Mouse (Mus musculus) forebrain, embryonic 13.5 days (tissue): ENCODE data around the gene Tsku. TPM values are rescaled to one million over a fixed set of nuclear protein-coding genes. Genes with fewer than 3 reads are reported as not detected.

ENCODE experiments used
- ATAC-seq: fragments of 200-750 bp; cut with Nextera tagmentation; 2 replicates; pipeline ENCODE4 v1.8.0; 2017
- H3K27ac ChIP-seq: fragments of 300-500 bp; sonication (generic); 2 replicates; pipeline ENCODE4 v1.5.1; 2015; ENCODE audit warnings: inconsistent platforms, mild to moderate bottlenecking, moderate library complexity
- H3K27me3 ChIP-seq: fragments of 300-500 bp; sonication (generic); 2 replicates; pipeline ENCODE4 v1.6.1; 2015; ENCODE audit warnings: mild to moderate bottlenecking, inconsistent platforms
- H3K36me3 ChIP-seq: fragments of 300-500 bp; sonication (generic); 2 replicates; pipeline ENCODE4 v1.6.1; 2015; ENCODE audit warnings: mild to moderate bottlenecking, inconsistent platforms; ENCODE audit not compliant: poor library complexity, severe bottlenecking
- H3K4me1 ChIP-seq: fragments of 300-500 bp; sonication (generic); 2 replicates; pipeline ENCODE4 v1.6.1; 2015; ENCODE audit warnings: inconsistent platforms
- H3K4me2 ChIP-seq: fragments of 300-500 bp; sonication (generic); 2 replicates; pipeline ENCODE4 v1.6.1; 2015; ENCODE audit warnings: inconsistent platforms, mild to moderate bottlenecking, moderate library complexity
- H3K4me3 ChIP-seq: fragments of 300-500 bp; sonication (generic); 2 replicates; pipeline ENCODE4 v1.5.1; 2015; ENCODE audit warnings: mild to moderate bottlenecking, inconsistent platforms
- H3K9ac ChIP-seq: fragments of 300-500 bp; sonication (generic); 2 replicates; pipeline ENCODE4 v1.6.1; 2015; ENCODE audit warnings: mild to moderate bottlenecking, inconsistent platforms
- H3K9me3 ChIP-seq: fragments of 300-500 bp; sonication (generic); replicated peaks from 2 replicates; pipeline ENCODE4 v1.6.1; 2016; ENCODE audit warnings: inconsistent platforms
- WGBS: fragments of 180-500 bp; shearing (Covaris S2); methylation state at CpG from one replicate; pipeline ENCODE4 v1.1.7; 2015; 5-methylcytosine and 5-hydroxymethylcytosine counted together
- polyA plus RNA-seq: library from polyadenylated mRNA; unstranded; fragments of >200 nt; fragmentation: Nextera tagmentation; extraction: Ambion mirVana; gene quantifications from 2 replicates; pipeline ENCODE4 v1.2.1, GENCODE M21; 2015

Gene Tsku
- polyA plus RNA-seq, result 6.4 and 7.6 TPM in 2 replicates

GRCm38 (mm10) chr7:98361063-98361652 lies at the start of gene Tsku:
Gene Tsku (minus strand): TSS chr7:98361328.
- WGBS, result under 1% methylated on average over 52 of the region's 52 CpGs
- Histone ChIP-seq H3K9ac (peak within 1 kb of the TSS; percentile 77), H3K36me3 (no peaks in the 10 kb centered on the region), H3K4me3 (peak within 1 kb of the TSS; percentile 65), H3K4me2 (peak within 1 kb of the TSS; percentile 87), H3K9me3 (no peaks in the 10 kb centered on the region), H3K4me1 (peaks cover 35% of the 10 kb centered on the region), H3K27me3 (no peaks in the 10 kb centered on the region; the same call in 1 of the 2 replicates), H3K27ac (peak within 1 kb of the TSS; percentile 74)
- peak; percentile 95 for ATAC-seq

DNA sequence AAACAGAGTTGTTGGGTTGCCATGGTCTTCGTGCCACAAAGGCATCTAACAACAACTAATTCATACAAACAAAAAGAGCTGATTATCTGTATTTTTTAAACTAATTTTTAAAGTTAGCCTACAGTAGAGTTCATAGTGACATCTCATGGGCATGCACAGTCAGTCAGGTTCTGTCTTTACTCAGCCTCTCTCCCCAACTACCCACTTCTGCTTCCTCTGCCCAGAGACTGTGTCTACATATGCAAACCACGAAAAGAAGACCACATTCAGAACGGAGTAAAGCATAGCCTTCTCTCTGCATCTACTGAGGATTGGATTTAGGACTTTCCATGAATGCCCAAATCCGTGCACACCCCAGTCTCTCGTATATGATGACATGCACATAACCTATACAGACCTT lies 46.5 kb upstream of the Tsku start:
- Histone ChIP-seq H3K4me3 (no peak overlapping the region), H3K9ac (no peak overlapping the region), H3K27ac (no peak overlapping the region), H3K4me2 (no peak overlapping the region), H3K27me3 (no peaks in the 10 kb centered on the region), H3K9me3 (no peaks in the 10 kb centered on the region), H3K36me3 (no peaks in the 10 kb centered on the region), H3K4me1 (peaks cover 14% of the 10 kb centered on the region)
- no peak for ATAC-seq
- 87% methylated on average over 5 of the region's 5 CpGs for WGBS

GRCm38 (mm10) chr7:98403996-98404395 lies 42.9 kb upstream of the Tsku start:
- no peak overlapping the region for H3K4me2 ChIP-seq
- no peaks in the 10 kb centered on the region for H3K9me3 ChIP-seq
- peak; percentile 69 for ATAC-seq
- H3K27ac ChIP-seq, result peak overlapping the region; percentile 67
- no peak overlapping the region for H3K9ac ChIP-seq
- H3K36me3 ChIP-seq, result no peaks in the 10 kb centered on the region
- no peak overlapping the region for H3K4me3 ChIP-seq
- peaks cover 17% of the 10 kb centered on the region for H3K4me1 ChIP-seq
- 65% methylated on average over 4 of the region's 4 CpGs for WGBS
- H3K27me3 ChIP-seq, result no peaks in the 10 kb centered on the region

DNA sequence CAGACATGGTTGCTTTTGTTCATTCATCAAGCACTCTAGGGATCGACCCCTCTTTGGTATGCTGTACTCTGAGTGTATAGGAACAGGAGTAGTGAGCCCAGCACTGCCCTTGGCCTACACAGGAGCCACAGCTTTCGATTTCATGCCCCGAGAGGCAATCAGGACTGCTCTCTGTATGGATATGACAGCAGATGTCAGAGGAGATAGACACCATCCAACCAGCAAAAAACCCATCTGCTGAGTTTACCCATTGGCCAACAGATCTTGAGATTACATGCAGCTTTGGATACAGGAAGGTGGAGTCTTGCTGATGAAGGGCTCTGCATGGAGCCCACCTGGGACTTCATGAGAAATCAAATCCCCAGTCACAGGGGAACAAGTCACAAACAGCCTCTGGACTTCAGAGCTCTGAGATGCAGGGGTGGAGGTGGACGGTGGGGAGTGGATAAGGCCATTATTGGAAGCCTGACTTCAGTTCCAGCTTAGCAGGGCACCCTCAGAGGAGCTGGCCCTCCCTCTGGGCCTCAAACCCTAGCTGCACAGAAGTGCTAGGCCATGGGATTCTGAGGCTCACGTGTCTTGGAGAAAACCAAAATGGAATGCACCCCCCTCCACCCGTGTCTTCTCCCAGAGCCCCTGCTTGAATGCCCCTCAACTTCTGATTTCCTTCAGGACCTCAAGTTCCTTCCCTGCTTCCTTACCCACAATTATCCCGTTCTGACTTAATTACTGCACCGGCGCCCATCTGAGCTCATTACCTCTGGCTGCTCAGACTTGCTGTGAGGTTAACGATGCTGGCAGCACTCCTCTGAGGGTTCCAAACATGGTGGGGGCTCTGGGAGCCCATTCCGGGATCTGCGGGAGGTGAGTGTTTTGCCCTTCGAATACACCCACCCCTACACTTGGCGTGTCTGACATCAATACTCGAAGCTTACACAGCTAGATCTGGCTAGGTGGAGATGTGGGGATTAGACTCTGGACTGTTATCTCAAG lies 41.8 kb upstream of the Tsku start:
- H3K36me3 ChIP-seq, result no peaks in the 10 kb centered on the region
- H3K4me2 ChIP-seq, result no peak overlapping the region
- ATAC-seq, result peak; percentile 55
- peaks cover 17% of the 10 kb centered on the region for H3K4me1 ChIP-seq
- H3K9me3 ChIP-seq, result no peaks in the 10 kb centered on the region
- H3K4me3 ChIP-seq, result no peak overlapping the region
- no peak overlapping the region for H3K9ac ChIP-seq
- H3K27ac ChIP-seq, result peak overlapping the region; percentile 67; the same call in 1 of the 2 replicates
- WGBS, result 40% methylated on average over 15 of the region's 15 CpGs
- no peaks in the 10 kb centered on the region for H3K27me3 ChIP-seq

GRCm38 (mm10) chr7:98392466-98393201 lies 31.5 kb upstream of the Tsku start:
- Histone ChIP-seq H3K4me3 (no peak overlapping the region), H3K27me3 (no peaks in the 10 kb centered on the region), H3K4me1 (peaks cover 18% of the 10 kb centered on the region; the same call in 1 of the 2 replicates), H3K27ac (no peak overlapping the region), H3K4me2 (no peak overlapping the region), H3K9me3 (no peaks in the 10 kb centered on the region), H3K9ac (no peak overlapping the region), H3K36me3 (no peaks in the 10 kb centered on the region)
- 81% methylated on average over 8 of the region's 8 CpGs for WGBS
- no peak for ATAC-seq

DNA sequence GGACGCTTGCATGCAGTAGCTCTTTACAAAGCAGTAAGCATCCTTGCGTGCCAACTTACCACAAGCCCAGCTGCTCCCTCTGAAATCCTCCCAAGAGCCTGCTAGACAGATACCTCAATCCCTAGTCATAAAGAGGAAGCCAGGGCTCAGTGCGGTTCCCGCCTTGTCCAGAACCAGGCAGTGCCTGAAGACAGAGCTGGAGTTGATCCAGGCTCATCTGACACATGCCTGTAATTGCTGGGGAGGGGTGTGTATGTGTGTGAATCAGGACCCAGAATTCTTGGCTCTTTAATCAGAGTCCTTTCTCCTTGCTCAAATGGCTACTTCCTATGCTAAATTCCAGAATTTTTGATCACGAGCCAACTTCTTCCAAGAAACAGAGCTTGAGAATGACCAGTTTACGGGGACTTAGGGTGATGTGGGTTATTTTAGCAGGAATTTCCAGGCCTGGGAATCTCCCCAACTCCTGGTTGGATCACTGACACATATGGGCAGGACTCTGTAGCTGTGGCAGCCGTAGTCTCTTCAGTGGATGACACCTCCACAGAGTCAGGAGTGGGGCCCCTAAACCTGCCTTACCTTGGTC lies 30.3 kb upstream of the Tsku start:
- Histone ChIP-seq H3K4me2 (no peak overlapping the region), H3K27ac (no peak overlapping the region), H3K9ac (no peak overlapping the region), H3K4me1 (peaks cover 18% of the 10 kb centered on the region; the same call in 1 of the 2 replicates), H3K4me3 (no peak overlapping the region), H3K36me3 (no peaks in the 10 kb centered on the region), H3K27me3 (no peaks in the 10 kb centered on the region), H3K9me3 (no peaks in the 10 kb centered on the region)
- ATAC-seq, result peak; percentile 68
- 73% methylated on average over 7 of the region's 7 CpGs for WGBS

GRCm38 (mm10) chr7:98390486-98390885 lies 29.4 kb upstream of the Tsku start:
- H3K36me3 ChIP-seq, result no peaks in the 10 kb centered on the region

DNA sequence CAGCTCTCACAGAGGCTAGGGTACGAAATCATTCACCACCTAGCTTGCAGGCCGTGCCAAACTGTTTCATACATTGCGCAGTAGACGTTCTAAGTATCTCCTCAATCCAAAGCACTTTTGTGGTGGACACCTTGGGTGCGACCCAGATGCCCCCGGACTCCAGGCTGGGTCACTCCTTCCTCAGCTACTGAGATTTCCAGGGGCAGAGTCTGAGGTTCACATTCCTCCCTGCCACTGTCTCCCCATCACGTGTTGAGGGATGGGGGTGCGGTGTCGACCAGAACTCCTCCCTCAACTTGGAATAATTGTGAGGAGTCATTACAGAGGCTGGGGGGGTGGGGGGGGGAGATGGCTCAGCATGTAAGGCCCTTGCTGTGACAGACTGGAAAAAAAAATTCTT lies 28.5 kb upstream of the Tsku start:
- WGBS, result 83% methylated on average over 9 of the region's 9 CpGs
- Histone ChIP-seq H3K36me3 (no peaks in the 10 kb centered on the region), H3K27me3 (no peaks in the 10 kb centered on the region), H3K9ac (no peak overlapping the region), H3K27ac (no peak overlapping the region; the same call in 1 of the 2 replicates), H3K4me3 (no peak overlapping the region), H3K4me2 (no peak overlapping the region), H3K4me1 (peaks cover 18% of the 10 kb centered on the region; the same call in 1 of the 2 replicates), H3K9me3 (no peaks in the 10 kb centered on the region)
- ATAC-seq, result no peak

More at GRCm38 (mm10) chr7:98390486-98390885, 29.4 kb upstream of the Tsku start:
- 88% methylated on average over 2 of the region's 2 CpGs for WGBS
- Histone ChIP-seq H3K4me1 (peaks cover 18% of the 10 kb centered on the region; the same call in 1 of the 2 replicates), H3K9me3 (no peaks in the 10 kb centered on the region), H3K4me2 (no peak overlapping the region), H3K27ac (no peak overlapping the region), H3K9ac (no peak overlapping the region), H3K27me3 (no peaks in the 10 kb centered on the region), H3K4me3 (no peak overlapping the region)
- ATAC-seq, result no peak

DNA sequence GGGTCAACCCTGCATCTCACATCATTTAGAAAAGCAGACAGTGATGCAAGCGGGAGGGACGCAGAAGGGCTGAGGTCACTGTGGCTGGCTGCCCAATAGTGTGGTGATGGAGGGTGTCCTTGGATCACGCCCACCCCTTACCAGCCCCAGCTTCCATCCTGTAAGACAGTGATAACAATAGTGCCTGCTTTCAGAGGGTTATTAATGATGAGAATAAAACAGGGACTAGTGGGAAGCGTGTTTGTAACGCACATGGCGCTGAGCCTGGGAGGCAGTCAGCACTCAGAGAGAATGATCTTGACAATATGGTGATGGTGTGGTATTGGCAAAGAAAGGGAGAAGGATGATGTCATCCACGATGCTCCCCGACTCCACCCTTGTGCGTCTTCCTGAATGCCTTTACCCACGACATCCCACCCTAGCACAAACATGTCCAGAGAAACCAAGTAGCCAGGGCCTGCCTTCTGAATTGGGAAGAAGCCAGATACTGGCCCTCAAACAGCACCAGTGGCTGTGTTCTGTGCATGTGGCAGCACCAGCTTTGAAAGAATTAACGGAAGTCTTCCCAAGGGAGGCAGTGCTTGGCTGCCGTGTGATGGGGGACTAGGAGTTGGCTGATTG lies 27.9 kb upstream of the Tsku start:
- H3K4me1 ChIP-seq, result peaks cover 18% of the 10 kb centered on the region; the same call in 1 of the 2 replicates
- no peaks in the 10 kb centered on the region for H3K9me3 ChIP-seq
- no peak overlapping the region for H3K4me3 ChIP-seq
- no peaks in the 10 kb centered on the region for H3K27me3 ChIP-seq
- H3K36me3 ChIP-seq, result no peaks in the 10 kb centered on the region
- ATAC-seq, result peak; percentile 40; the same call in 1 of the 2 replicates
- no peak overlapping the region for H3K27ac ChIP-seq
- H3K4me2 ChIP-seq, result no peak overlapping the region
- 64% methylated on average over 12 of the region's 12 CpGs for WGBS
- H3K9ac ChIP-seq, result no peak overlapping the region

DNA sequence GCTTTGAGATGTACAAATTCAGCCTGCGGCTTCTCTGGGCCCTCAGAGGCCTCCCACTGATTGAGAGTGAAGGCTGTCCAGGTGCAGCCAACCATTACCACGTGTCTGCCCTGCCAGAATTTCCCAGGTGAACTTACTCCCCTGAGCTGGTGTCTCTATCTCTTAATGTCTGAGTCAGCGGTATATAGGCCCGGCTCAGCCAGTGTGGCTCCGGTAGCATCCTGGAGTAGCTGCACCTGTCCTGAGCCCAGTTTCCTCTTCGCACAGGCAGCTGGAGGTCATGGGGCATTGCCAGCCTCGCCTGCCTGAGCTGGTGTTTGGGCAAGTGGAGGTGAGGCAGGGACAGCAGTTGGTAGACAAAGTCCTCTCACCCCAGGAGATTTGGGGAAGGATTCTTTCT lies 26.1 kb upstream of the Tsku start:
- no peak overlapping the region for H3K27ac ChIP-seq
- no peaks in the 10 kb centered on the region for H3K9me3 ChIP-seq
- no peak for ATAC-seq
- no peaks in the 10 kb centered on the region for H3K36me3 ChIP-seq
- no peaks in the 10 kb centered on the region for H3K27me3 ChIP-seq
- peaks cover 18% of the 10 kb centered on the region; the same call in 1 of the 2 replicates for H3K4me1 ChIP-seq
- H3K9ac ChIP-seq, result no peak overlapping the region
- 85% methylated on average over 7 of the region's 7 CpGs for WGBS
- H3K4me3 ChIP-seq, result no peak overlapping the region
- H3K4me2 ChIP-seq, result no peak overlapping the region

DNA sequence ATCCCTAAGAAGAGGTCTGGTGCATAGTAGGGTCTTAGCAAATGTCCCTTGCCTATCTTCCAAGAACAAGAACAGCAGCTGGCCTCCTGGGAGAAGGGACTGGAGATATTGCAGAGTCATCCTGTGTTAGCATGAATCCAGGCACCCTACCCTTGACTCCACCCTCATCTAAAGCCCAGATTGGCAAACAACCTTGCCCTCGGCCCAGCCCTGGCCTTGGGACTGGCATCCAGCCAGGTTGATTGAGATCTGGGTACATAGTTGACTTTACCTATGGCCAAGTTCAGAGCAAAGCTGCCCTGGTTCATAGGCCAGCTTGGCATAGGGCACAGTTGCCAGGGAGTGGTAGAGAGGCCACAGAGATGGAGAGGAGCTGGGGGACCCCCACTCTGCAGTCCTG lies 24.0 kb upstream of the Tsku start:
- H3K9me3 ChIP-seq, result no peaks in the 10 kb centered on the region
- 82% methylated on average over 1 of the region's 1 CpGs for WGBS
- no peak overlapping the region for H3K27ac ChIP-seq
- H3K4me2 ChIP-seq, result no peak overlapping the region
- no peak overlapping the region for H3K4me3 ChIP-seq
- H3K27me3 ChIP-seq, result no peaks in the 10 kb centered on the region
- ATAC-seq, result no peak
- H3K4me1 ChIP-seq, result peaks cover 13% of the 10 kb centered on the region; the same call in 1 of the 2 replicates
- H3K36me3 ChIP-seq, result no peaks in the 10 kb centered on the region
- H3K9ac ChIP-seq, result no peak overlapping the region
